Mouse (Mus musculus) liver, embryonic 14.5 days (tissue): ENCODE measurements around the gene Ncan.

Experiments used
- CTCF ChIP-seq: IDR thresholded peaks from 2 replicates; pipeline ENCODE4 v1.5.1; 2016; ENCODE audit warnings: antibody characterized with exemption, low read depth, control low read depth
- EP300 ChIP-seq: IDR thresholded peaks from 2 replicates; pipeline ENCODE4 v1.6.1; 2016; ENCODE audit warnings: antibody characterized with exemption, low read depth

DNA sequence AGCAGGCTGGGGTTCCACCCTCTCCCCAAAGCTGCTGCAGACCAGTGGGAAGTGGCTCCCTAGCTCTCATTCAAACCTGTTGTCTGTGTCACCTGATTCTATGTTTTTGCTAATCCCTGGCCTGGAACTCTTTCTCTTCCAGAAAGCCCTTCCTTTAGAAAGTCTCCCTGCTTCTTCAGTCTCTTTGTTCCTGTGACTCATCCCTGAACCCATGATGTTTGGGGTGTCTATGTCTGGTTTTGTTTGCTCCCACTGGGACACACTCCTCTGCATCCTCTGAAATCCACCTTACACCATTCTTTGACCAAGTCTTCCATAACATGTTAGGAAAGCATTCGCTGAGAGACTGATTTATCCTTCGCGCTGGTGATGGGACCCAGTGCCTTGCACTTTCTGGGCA is 9.4 kb upstream of the Ncan start:
- TF ChIP-seq CTCF (no peak), EP300 (no peak)
